Mouse (Mus musculus): ENCODE data around the gene Gins3. TPM values are rescaled to one million over a fixed set of nuclear protein-coding genes. Genes with fewer than 3 reads are reported as not detected.
"Not testable (repeated sequence)": the region's sequence is repeated elsewhere in the genome, so short reads cannot be mapped to it uniquely, and the experiment has no call there.

Gene Gins3
- total RNA-seq, 2 experiments from 2014 or later = 0.38 to 0.67 TPM

DNA sequence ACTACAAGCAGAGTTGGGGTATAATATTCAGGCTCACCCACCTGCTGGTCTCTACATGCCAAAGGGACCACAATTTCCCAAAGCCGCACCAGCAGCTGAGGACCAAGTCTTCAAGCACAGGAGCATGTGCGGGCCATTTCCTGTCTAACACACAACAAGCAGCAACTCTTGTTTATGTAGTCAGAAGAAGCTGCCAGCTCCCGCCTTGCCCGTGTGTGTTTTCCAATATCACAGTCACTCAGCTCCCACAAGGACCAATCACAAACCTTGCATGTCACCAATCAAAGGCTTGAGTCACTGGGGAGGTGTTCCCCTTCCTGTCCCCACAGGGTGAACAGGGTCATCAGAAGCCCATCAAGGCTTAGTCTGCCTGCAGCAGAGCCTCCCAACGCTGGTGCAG is 20.1 kb downstream of the Gins3 start:
- DNase-seq = no peak

DNA sequence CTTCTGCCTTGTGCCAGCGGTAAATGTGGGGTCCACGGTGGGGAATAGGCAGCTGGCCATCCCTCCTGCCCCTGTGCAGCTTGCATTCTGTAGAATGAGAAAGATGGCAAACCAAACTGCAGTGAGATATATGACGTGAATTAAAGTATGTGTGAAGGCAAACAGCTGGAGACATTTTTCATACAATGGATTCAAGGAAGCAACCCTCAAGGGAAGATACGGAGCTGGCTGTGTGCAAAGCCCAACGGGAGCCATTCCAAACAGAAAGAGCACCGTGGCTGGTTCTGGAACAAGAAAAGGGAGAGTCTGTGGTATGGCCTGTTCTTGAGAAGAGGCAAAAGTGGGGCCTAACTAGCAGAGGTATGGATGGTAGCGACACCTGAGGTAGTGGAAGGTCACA is 22.6 kb downstream of the Gins3 start:
- DNase-seq = no peak

- no peak for DNase-seq
Observed at GRCm38 (mm10) chr8:95656316-95657002, 23.2 kb downstream of the Gins3 start.

DNA sequence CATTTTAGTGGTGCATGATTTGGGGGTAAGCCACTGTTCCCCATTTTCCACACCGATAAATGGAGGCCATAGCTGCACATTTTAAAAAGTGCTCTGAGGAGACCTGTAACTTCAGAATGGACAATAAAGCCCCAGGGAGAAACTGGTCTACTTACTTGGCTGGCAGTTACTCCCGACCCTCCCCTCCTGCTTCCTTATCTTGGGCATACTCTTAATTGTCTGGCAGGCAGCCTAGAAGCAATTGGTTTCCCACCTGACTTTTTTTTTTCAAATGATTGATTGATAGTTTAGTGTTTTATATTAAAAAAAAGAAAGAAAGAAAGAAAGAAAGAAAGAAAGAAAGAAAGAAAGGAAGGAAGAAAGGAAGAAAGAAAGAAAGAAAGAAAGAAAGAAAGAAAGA is 24.3 kb downstream of the Gins3 start:
- DNase-seq = no peak

DNA sequence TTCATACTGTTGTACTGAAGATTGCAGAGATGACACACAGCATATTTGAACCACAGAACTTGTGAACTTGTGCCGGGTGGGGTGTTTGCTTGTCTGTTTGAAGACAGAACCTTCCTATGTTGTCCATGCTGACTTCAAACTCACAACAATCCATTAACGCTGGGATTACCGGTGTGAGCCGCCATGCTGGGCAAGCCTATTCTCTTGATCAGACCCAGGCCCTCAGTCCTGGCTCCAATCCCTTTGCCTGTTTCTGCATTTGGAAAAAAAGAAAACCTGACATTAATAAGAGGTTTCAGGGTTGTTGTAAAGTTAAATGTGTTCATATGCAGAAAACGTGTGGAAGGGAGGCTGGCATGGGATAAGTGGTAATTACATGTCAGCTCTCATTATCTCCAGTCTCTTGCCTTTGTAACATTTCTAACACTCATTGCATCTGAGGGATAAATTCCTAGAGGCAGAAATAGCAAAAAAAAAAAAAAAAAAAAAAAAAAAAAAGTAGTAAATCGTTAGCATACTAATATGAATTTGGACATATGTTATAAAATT is 27.2 kb downstream of the Gins3 start:
- DNase-seq = no peak

DNA sequence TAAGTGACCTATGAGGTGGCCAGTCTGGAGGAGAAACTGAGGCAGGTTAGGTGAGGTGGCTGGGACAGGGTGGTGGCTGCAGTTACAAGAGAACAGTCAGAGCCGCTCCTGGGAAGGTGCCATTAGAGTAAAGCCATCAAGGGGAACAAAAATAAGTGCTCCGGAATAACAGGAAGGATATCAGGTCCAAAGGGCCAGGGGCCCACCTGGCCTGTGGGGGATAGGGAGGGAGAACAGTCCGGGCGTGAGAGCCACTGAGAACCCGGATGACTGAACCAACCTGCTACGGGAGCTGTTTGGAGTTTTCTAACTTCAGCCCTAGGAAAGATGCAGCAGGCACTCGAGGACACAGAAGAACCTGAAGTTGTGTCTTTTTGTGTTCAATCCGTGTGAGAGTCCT is 27.8 kb downstream of the Gins3 start:
- DNase-seq = no peak

DNA sequence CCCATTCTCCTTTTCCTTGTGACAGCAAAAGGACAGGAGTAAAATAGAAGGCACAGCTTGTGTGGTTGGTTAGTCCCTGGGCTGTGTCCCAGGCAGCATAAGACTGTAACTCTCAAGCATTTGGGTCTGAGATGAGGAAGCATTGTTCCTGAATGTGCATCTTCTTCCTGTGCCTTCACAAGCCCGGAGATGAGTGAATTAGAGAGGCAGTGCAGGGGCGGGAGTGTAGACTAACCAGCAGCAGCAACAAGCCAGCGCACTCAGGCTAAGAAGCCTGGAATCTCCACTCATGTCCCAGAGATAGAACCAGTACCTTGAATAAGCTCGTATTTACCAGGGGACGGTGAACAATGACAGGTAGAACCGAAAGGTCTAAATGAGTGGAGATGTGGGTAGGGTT is 28.3 kb downstream of the Gins3 start:
- DNase-seq = no peak

- no peak for DNase-seq
Observed at GRCm38 (mm10) chr8:95662885-95663598, 29.8 kb downstream of the Gins3 start.

DNA sequence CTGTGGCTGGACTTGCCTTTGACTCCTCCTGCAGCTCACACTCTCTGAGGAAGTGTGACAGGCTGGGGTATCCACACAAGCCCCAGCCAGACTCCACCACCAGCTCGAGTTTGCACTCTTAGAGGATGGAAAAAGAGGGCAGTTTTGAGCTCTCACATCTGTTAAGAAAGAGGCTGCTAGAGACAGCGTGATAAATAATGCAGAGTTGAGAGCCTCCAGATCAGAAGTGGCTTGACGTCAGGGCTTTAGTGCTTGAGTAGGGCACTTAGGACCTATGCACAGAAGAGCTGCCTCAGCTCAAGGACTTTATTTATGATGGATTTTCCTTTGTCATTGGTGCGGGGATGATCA is 30.3 kb downstream of the Gins3 start:
- no peak for DNase-seq

GRCm38 (mm10) chr8:95665813-95666452 is 32.7 kb downstream of the Gins3 start:
- DNase-seq = not testable (repeated sequence)

- no peak for DNase-seq
Observed at GRCm38 (mm10) chr8:95668163-95668958, 35.1 kb downstream of the Gins3 start.

- no peak for DNase-seq
Observed at GRCm38 (mm10) chr8:95669967-95670366, 36.7 kb downstream of the Gins3 start.

DNA sequence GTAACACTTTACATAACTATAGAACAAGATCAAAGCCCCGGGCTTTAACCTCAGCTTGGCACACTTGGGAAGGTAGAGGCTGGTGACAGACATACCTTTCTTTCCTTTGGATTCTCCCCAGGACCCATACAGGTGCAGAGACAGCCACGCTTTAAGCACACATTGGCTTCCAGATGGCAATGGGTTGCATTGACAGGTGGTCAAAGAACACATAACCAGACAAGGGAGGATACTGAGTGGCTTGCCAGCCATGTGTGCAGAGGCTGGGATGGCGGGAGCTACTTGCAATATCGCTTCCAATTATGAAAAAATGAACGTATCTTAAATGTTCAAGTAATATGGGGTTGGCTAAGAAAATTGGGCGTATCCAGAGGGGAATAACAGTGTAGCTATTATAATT is 38.6 kb downstream of the Gins3 start:
- no peak for DNase-seq

GRCm38 (mm10) chr8:95672811-95673210 is 39.6 kb downstream of the Gins3 start:
- DNase-seq = no peak

- DNase-seq = no peak
Observed at GRCm38 (mm10) chr8:95676631-95677030, 43.4 kb downstream of the Gins3 start, which contains the start of gene Ndrg4. Gene Ndrg4 (plus strand): TSS chr8:95676980.

GRCm38 (mm10) chr8:95677591-95678023 is 44.4 kb downstream of the Gins3 start:
- no peak for DNase-seq

DNA sequence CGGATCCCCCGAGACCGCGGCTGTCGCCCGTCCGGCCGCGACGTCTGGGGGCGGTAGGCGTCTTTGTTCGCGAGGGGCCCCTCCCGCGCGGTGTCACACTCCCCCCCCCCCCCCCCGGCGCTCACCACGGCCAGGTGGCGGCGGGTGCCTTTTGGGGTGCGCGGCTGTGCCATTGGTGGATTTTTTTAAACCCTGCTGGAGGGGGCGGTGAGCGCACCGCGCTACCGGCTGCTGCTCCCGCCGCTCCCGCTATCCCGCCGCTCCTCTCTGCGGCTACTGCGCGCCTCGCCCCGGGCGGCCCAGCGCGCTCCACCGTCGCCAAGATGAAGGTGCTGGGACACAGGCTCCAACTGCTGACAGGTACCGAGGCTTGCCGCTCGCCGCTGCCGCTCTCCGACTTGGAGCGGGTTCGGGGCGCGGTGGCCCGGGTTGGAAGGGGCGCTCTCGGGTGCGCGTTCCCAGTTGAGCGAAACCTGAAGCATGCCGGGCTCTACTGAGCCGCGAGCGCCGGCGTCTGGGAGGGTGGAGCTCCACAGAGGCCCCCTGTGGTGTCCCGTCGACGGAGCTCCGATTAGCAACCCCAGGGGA is 44.9 kb downstream of the Gins3 start:
- DNase-seq = no peak

- no peak for DNase-seq
Observed at GRCm38 (mm10) chr8:95688073-95688672, 54.9 kb downstream of the Gins3 start.

DNA sequence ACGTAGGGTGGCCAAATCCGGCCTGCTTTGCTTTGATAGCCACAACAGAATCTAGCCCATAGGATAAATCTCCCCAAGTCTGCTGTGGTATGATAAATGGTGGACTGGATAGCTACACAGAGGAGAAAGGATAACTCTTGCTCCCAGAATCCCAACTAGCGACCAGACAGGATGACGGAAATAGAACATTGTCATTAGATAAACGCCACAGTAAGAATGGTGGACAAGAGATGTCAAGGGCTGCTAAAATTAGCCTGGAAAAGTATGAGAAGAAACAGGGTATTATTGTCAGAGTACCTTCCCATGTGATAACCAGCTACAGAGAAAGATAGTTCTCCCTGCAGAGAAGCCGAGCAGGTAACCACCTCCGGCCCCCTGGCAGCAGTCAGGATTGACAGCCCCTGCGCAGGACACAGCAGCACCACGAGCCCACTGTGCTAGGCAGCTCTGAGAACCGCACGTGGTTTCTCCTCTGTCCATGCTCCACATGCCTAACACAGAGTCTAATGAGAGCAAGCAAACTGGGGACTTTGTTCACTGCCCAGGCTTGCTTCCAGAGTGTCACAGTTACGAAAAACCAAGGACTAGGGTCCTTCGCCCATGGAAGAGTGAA is 57.8 kb downstream of the Gins3 start:
- no peak for DNase-seq

- no peak for DNase-seq
Observed at GRCm38 (mm10) chr8:95694631-95695030, 61.4 kb downstream of the Gins3 start.
